In the genomic region with DNA sequence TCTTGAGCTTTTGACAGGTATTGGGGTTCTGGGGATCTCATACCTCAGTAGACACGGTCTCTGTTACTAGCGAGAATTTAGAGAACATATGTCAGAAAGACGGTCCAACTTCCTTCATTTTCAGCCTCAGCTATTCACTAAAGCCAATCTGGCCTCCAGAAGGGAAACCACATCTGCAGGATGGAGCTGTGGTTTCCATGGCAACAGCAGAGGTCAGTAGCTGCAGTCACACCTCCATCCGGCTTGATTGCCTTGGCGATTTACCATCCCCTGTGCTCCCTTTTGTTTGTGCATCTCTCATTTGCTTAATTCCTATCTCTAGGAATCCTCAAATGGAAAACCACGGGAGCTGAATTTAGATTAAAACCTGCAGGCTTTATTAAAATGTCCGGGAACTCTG, we compare ENCODE assay signal across 12 mouse cellular contexts. TPM values are rescaled to one million over a fixed set of nuclear protein-coding genes. Genes with fewer than 3 reads are reported as not detected.
A peak's percentile ranks its signal among the peaks of the same experiment; 100 is the strongest.
DNase-seq lines count a peak whose midpoint lies in the region; ATAC-seq lines count a peak whose summit lies in the region.
"Had no signal": no experiment of that assay in that cellular context is flagged by ENCODE, and none has a peak within 500 bp of the region (broad histone marks: within the 10 kb centered on the region; RNA-seq: fewer than 3 reads in every experiment).

No protein-coding gene starts in this region.

- H3K4me1 ChIP-seq in midbrain, embryonic 10.5 days: peaks cover 5% of the 10 kb centered on the region
- H3K4me1 ChIP-seq in intestine, embryonic 15.5 days (replicated peaks): no peaks in the 10 kb centered on the region

- no peak overlapping the region for H3K4me3 ChIP-seq in midbrain, embryonic 10.5 days
- H3K4me3 ChIP-seq in intestine, embryonic 15.5 days (replicated peaks): no peak overlapping the region

- H3K9me3 ChIP-seq in midbrain, embryonic 10.5 days (replicated peaks): no peaks in the 10 kb centered on the region
- H3K9me3 ChIP-seq in intestine, embryonic 15.5 days: no peaks in the 10 kb centered on the region

- no peak overlapping the region for H3K27ac ChIP-seq in midbrain, embryonic 10.5 days (replicated peaks)
- no peak overlapping the region for H3K27ac ChIP-seq in intestine, embryonic 15.5 days

- no peak overlapping the region for H3K9ac ChIP-seq in intestine, embryonic 15.5 days
- H3K9ac ChIP-seq: liver, postnatal 0 days had no signal

- peak; percentile 71 for DNase-seq in embryo, embryonic 11 days
- peak; percentile 38 for DNase-seq in midbrain, embryonic 10.5 days (ENCODE audit: low spot score)
- DNase-seq in retina, postnatal 1 day: peak; percentile 30
- DNase-seq in kidney, postnatal 36 days: no peak
- DNase-seq in thymus, postnatal 25 days: no peak
- DNase-seq: adrenal gland, postnatal 36 days; gastrocnemius, postnatal 25 days; liver, postnatal 0 days had no signal

- 28% methylated on average over 7 of the region's 7 CpGs for WGBS in midbrain, embryonic 10.5 days
- WGBS in intestine, embryonic 15.5 days: 51% methylated on average over 7 of the region's 7 CpGs

- H3K36me3 ChIP-seq in midbrain, embryonic 10.5 days: no peaks in the 10 kb centered on the region
- H3K36me3 ChIP-seq in intestine, embryonic 15.5 days: no peaks in the 10 kb centered on the region

- H3K27me3 ChIP-seq in midbrain, embryonic 10.5 days (ENCODE audit: low read depth, poor library complexity, severe bottlenecking): no peaks in the 10 kb centered on the region
- no peaks in the 10 kb centered on the region for H3K27me3 ChIP-seq in intestine, embryonic 15.5 days (replicated peaks)

- ATAC-seq in hematopoietic stem cell, adult 5-6 weeks (replicated peaks in 1 of 2; ENCODE audit: insufficient read depth in 1 of 2, low FRiP score in 2 of 2, low TSS enrichment in 1 of 2, low read depth in 1 of 2, poor library complexity in 2 of 2, severe bottlenecking in 2 of 2): peak; percentile 42 to 58; a peak in 3 of 4 replicates
- ATAC-seq in intestine, embryonic 15.5 days: no peak
- ATAC-seq: inflammation-experienced regulatory T-cells, adult 6 months; liver, postnatal 0 days had no signal

- no peak overlapping the region for H3K4me2 ChIP-seq in intestine, embryonic 15.5 days (replicated peaks)

RNA-seq across cellular contexts. Expression of gene Gapt, which starts 10.3 kb away (rescaled TPM):
- 3.2 and 4.8 TPM in 2 replicates for total RNA-seq in hematopoietic stem cell, adult 5-6 weeks (2017)
- polyA plus RNA-seq in midbrain, embryonic 10.5 days (2016; fragmentation: Nextera tagmentation; extraction: Ambion mirVana): 0.10 and 0.22 TPM in 2 replicates
- polyA plus RNA-seq in intestine, embryonic 15.5 days (2015; fragmentation: Nextera tagmentation; extraction: Ambion mirVana): 0.23 and 0.59 TPM in 2 replicates
- total RNA-seq: gastrocnemius, postnatal 25 days; layer of hippocampus, postnatal 25 days had no signal

RNA-seq across cellular contexts. Expression of gene Plk2, which starts 48.1 kb away (rescaled TPM):
- total RNA-seq in hematopoietic stem cell, adult 5-6 weeks (2017): 60.7 and 68.9 TPM in 2 replicates
- 40.5 and 51.0 TPM in 2 replicates for polyA plus RNA-seq in midbrain, embryonic 10.5 days (2016; fragmentation: Nextera tagmentation; extraction: Ambion mirVana)
- polyA plus RNA-seq in intestine, embryonic 15.5 days (2015; fragmentation: Nextera tagmentation; extraction: Ambion mirVana): 71.0 and 72.1 TPM in 2 replicates

Comparison
In these comparisons a context has a peak if more than half of its experiments do, and no peak if none do; other contexts are left out.
1. DNase-seq: peak in embryo, embryonic 11 days (single experiment), midbrain, embryonic 10.5 days (single experiment) and retina, postnatal 1 day (single experiment); none in kidney, postnatal 36 days (0 of 2) and thymus, postnatal 25 days (single experiment).